Comparison of ENCODE assay signal across 8 mouse cellular contexts in the genomic region with DNA sequence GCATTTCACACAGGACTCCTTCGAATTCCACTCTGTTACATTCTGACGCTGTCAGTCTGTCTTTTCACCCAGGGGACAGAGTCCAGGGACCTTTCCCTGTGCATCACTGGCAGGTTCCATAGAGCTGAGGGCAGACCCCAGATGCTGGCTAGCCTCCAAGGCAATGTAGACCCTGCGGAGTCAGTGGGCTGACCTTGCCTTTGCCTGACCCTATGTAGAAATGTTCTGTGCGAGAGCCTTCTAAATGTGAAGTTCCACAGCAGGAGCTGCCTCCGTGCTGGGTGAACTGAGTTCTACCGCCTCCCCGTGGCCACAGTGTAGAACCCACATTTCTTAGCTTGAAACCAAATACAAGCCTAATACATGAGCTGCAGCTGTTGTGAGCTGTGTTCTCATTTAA. TPM values are rescaled to one million over a fixed set of nuclear protein-coding genes. Genes with fewer than 3 reads are reported as not detected.
DNase-seq lines count a peak whose midpoint lies in the region; ATAC-seq and TF ChIP-seq lines count a peak whose summit lies in the region.

No protein-coding gene starts in this region.

- ATAC-seq in forebrain, embryonic 11.5 days (replicated peaks; ENCODE audit: low FRiP score) = no peak
- ATAC-seq in forebrain, embryonic 12.5 days (ENCODE audit: low FRiP score) = no peak
- peak; percentile 36; the same call in 1 of the 2 replicates for ATAC-seq in megakaryocyte-erythroid progenitor cell, adult 5-6 weeks (replicated peaks; ENCODE audit: low FRiP score, low TSS enrichment, poor library complexity, severe bottlenecking)
- peak; percentile 45; the same call in 1 of the 2 replicates for ATAC-seq in stomach, postnatal 0 days (ENCODE audit: low FRiP score, low TSS enrichment)

- H3K27me3 ChIP-seq in forebrain, embryonic 11.5 days (ENCODE audit: control insufficient read depth, insufficient read depth, low read length) = no peaks in the 10 kb centered on the region
- no peaks in the 10 kb centered on the region for H3K27me3 ChIP-seq in forebrain, embryonic 12.5 days
- H3K27me3 ChIP-seq in stomach, postnatal 0 days (ENCODE audit: control insufficient read depth, insufficient read depth, low read length) = no peaks in the 10 kb centered on the region

- H3K4me1 ChIP-seq in forebrain, embryonic 11.5 days (replicated peaks; ENCODE audit: control insufficient read depth, insufficient read depth, low read length) = no peaks in the 10 kb centered on the region
- H3K4me1 ChIP-seq in forebrain, embryonic 12.5 days = no peaks in the 10 kb centered on the region
- no peaks in the 10 kb centered on the region for H3K4me1 ChIP-seq in stomach, postnatal 0 days (replicated peaks; ENCODE audit: control insufficient read depth, insufficient read depth)

- no peak for TF ChIP-seq EP300 in stomach, postnatal 0 days (optimal IDR thresholded peaks at IDR 0.05)

- H3K36me3 ChIP-seq in forebrain, embryonic 11.5 days (ENCODE audit: control insufficient read depth, insufficient read depth, low read length) = no peaks in the 10 kb centered on the region
- no peaks in the 10 kb centered on the region for H3K36me3 ChIP-seq in forebrain, embryonic 12.5 days (replicated peaks)
- H3K36me3 ChIP-seq in stomach, postnatal 0 days (ENCODE audit: control insufficient read depth, insufficient read depth, low read length) = no peaks in the 10 kb centered on the region; the same call in 1 of the 2 replicates

- WGBS in forebrain, embryonic 11.5 days = 39% methylated on average over 7 of the region's 7 CpGs
- WGBS in forebrain, embryonic 12.5 days = 40% methylated on average over 7 of the region's 7 CpGs
- 36% methylated on average over 7 of the region's 7 CpGs for WGBS in stomach, postnatal 0 days

- TF ChIP-seq CTCF in stomach, postnatal 0 days (IDR thresholded peaks at IDR 0.05; ENCODE audit: low read depth) = peak; percentile 91

- no peak overlapping the region for H3K4me3 ChIP-seq in forebrain, embryonic 11.5 days (ENCODE audit: low read depth, low read length)
- no peak overlapping the region for H3K4me3 ChIP-seq in forebrain, embryonic 12.5 days (replicated peaks)
- no peak overlapping the region for H3K4me3 ChIP-seq in stomach, postnatal 0 days (ENCODE audit: low read depth, low read length)

- H3K9ac ChIP-seq in forebrain, embryonic 11.5 days (ENCODE audit: low read length) = no peak overlapping the region
- H3K9ac ChIP-seq in forebrain, embryonic 12.5 days = no peak overlapping the region
- H3K9ac ChIP-seq in stomach, postnatal 0 days (ENCODE audit: low read length) = no peak overlapping the region

- no peaks in the 10 kb centered on the region for H3K9me3 ChIP-seq in forebrain, embryonic 11.5 days (ENCODE audit: control insufficient read depth, low read length)
- H3K9me3 ChIP-seq in forebrain, embryonic 12.5 days = no peaks in the 10 kb centered on the region
- no peaks in the 10 kb centered on the region for H3K9me3 ChIP-seq in stomach, postnatal 0 days (ENCODE audit: control insufficient read depth, low read length)

- DNase-seq in forebrain, embryonic 11.5 days (ENCODE audit: low spot score) = peak; percentile 76
- DNase-seq in adrenal gland, adult (ENCODE audit: inconsistent age in 2 of 2, low spot score in 1 of 2) = peak; percentile 55 to 73
- DNase-seq in embryo, embryonic 11 days = peak; percentile 73
- DNase-seq in heart, postnatal 14 days = peak; percentile 70 to 82
- DNase-seq in layer of hippocampus, postnatal 25 days (ENCODE audit: extremely low spot score in 1 of 2, low spot score in 1 of 2) = peak; percentile 59 to 85
- DNase-seq in stomach, postnatal 0 days (ENCODE audit: low spot score) = peak; percentile 78

- no peak overlapping the region for H3K27ac ChIP-seq in forebrain, embryonic 11.5 days (ENCODE audit: low read depth, low read length)
- no peak overlapping the region for H3K27ac ChIP-seq in forebrain, embryonic 12.5 days
- H3K27ac ChIP-seq in stomach, postnatal 0 days (replicated peaks) = no peak overlapping the region

- no peak overlapping the region for H3K4me2 ChIP-seq in forebrain, embryonic 11.5 days (ENCODE audit: low read depth, low read length, severe bottlenecking)
- H3K4me2 ChIP-seq in forebrain, embryonic 12.5 days = no peak overlapping the region
- no peak overlapping the region for H3K4me2 ChIP-seq in stomach, postnatal 0 days (replicated peaks; ENCODE audit: low read depth)

- intact Hi-C loops in heart, postnatal 14 days (cut with DNase I) = loop anchor here (2.0 to 5.0 kb wide), 2 partner anchors 185 to 247 kb away; partner anchors contain the start of gene Angptl2

RNA-seq across cellular contexts. Expression of gene Zbtb34, which starts 28.9 kb away (rescaled TPM):
- 9.2 and 10.6 TPM in 2 replicates for polyA plus RNA-seq in forebrain, embryonic 11.5 days (2014; fragmentation: Nextera tagmentation; extraction: Ambion mirVana)
- 10.4 and 12.4 TPM in 2 replicates for polyA plus RNA-seq in forebrain, embryonic 12.5 days (2016; fragmentation: Nextera tagmentation; extraction: Ambion mirVana)
- 10 to 100 TPM; 16.1 to 16.4 TPM for total RNA-seq in heart, postnatal 14 days (2021)
- 10 to 100 TPM; 11.7 to 13.3 TPM for total RNA-seq in layer of hippocampus, postnatal 25 days (2021)
- 13.7 and 20.6 TPM in 2 replicates for total RNA-seq in megakaryocyte-erythroid progenitor cell, adult 5-6 weeks (2014; fragmentation: Nextera tagmentation)
- total RNA-seq in megakaryocyte-erythroid progenitor cell, adult 5-6 weeks (2017) = 3.1 and 3.5 TPM in 2 replicates
- polyA plus RNA-seq in stomach, postnatal 0 days (2015; fragmentation: Nextera tagmentation; extraction: Ambion mirVana) = 2.6 and 3.3 TPM in 2 replicates

RNA-seq across cellular contexts. Expression of gene Ralgps1, which starts 30.9 kb away (rescaled TPM):
- polyA plus RNA-seq in forebrain, embryonic 11.5 days (2014; fragmentation: Nextera tagmentation; extraction: Ambion mirVana) = 17.7 and 19.5 TPM in 2 replicates
- 23.8 and 28.7 TPM in 2 replicates for polyA plus RNA-seq in forebrain, embryonic 12.5 days (2016; fragmentation: Nextera tagmentation; extraction: Ambion mirVana)
- 1 to 10 TPM; 7.5 to 7.6 TPM for total RNA-seq in heart, postnatal 14 days (2021)
- 10 to 100 TPM; 53.9 to 63.2 TPM for total RNA-seq in layer of hippocampus, postnatal 25 days (2021)
- total RNA-seq in megakaryocyte-erythroid progenitor cell, adult 5-6 weeks (2014; fragmentation: Nextera tagmentation) = 1.9 and 3.0 TPM in 2 replicates
- 0.66 and 0.76 TPM in 2 replicates for total RNA-seq in megakaryocyte-erythroid progenitor cell, adult 5-6 weeks (2017)
- 2.1 and 2.2 TPM in 2 replicates for polyA plus RNA-seq in stomach, postnatal 0 days (2015; fragmentation: Nextera tagmentation; extraction: Ambion mirVana)

Comparison
In these comparisons a context has a peak if more than half of its experiments do, and no peak if none do; other contexts are left out.
1. ATAC-seq: peak in megakaryocyte-erythroid progenitor cell, adult 5-6 weeks (single experiment) and stomach, postnatal 0 days (single experiment); none in forebrain, embryonic 11.5 days (single experiment) and forebrain, embryonic 12.5 days (single experiment).
2. RNA of gene Ralgps1, which starts 30.9 kb away (total RNA-seq): 53.9 to 63.2 TPM in layer of hippocampus, postnatal 25 days; 7.5 to 7.6 TPM in heart, postnatal 14 days and 0.66 to 3.0 TPM in megakaryocyte-erythroid progenitor cell, adult 5-6 weeks; every median in the first group is over 4 times any median in the second.
3. Peak in every context shown above with its lines, with median percentiles within 50 percentile points of each other: DNase-seq.